Comparison of ENCODE assay signal across 26 mouse cellular contexts in the genomic region with DNA sequence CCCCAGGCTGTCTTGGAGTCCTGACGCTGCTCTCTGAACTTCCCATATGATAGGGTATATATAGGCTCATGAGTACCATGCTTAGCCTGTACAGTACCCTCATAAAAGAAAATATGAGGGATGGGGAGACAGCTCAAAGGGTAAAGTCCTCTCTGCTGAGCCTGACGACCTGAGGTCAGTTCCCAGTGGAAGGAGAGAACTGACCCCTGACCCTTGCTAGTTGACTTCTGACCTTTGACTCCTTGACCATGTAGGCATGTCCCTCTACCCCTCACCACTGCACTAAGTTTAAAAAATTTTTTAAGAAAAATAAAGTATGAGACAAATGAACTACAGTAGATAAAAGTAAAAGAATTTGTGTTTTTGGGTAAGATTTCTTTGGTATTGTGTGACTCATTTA. TPM values are rescaled to one million over a fixed set of nuclear protein-coding genes. Genes with fewer than 3 reads are reported as not detected.
DNase-seq lines count a peak whose midpoint lies in the region; ATAC-seq and TF ChIP-seq lines count a peak whose summit lies in the region.
"Had no signal": no experiment of that assay in that cellular context is flagged by ENCODE, and none has a peak within 500 bp of the region (broad histone marks: within the 10 kb centered on the region; RNA-seq: fewer than 3 reads in every experiment).

No protein-coding gene starts in this region.

- no peak overlapping the region for H3K27ac ChIP-seq in kidney, embryonic 16.5 days (ENCODE audit: low read length)
- H3K27ac ChIP-seq in liver, adult 2 months (replicated peaks; ENCODE audit: insufficient read depth, low read depth, low read length), result no peak overlapping the region
- no peak overlapping the region for H3K27ac ChIP-seq in liver, embryonic 12.5 days
- H3K27ac ChIP-seq: embryonic facial prominence, embryonic 12.5 days; embryonic facial prominence, embryonic 15.5 days; gastrocnemius, adult 2 months; hindbrain, embryonic 12.5 days; hindbrain, embryonic 15.5 days had no signal

- no peak for ATAC-seq in kidney, embryonic 16.5 days (ENCODE audit: low FRiP score, low TSS enrichment)
- ATAC-seq in liver, embryonic 12.5 days, result no peak
- ATAC-seq: forebrain, embryonic 14.5 days; forebrain, postnatal 0 days; Patski had no signal

- DNase-seq in kidney, adult 11 months, result peak; percentile 12
- no peak for DNase-seq in kidney, postnatal 4 days
- peak; percentile 48 for DNase-seq in kidney, adult 9 months
- peak; percentile 79 for DNase-seq in liver, adult 2 months (ENCODE audit: extremely low read depth, low read depth, low spot score)
- DNase-seq in urinary bladder, postnatal 25 days (ENCODE audit: low spot score), result no peak
- DNase-seq: adrenal gland, postnatal 10 days; adrenal gland, postnatal 36 days; B cell, adult 2 months; cerebellum, adult 18-20 months; cerebellum, adult 9-10 months; cerebellum, postnatal 14 days; forebrain, postnatal 0 days; gastrocnemius, adult 2 months; gastrocnemius, postnatal 14 days; heart, adult 11 months had no signal

- H3K4me3 ChIP-seq in kidney, embryonic 16.5 days (ENCODE audit: low read length), result no peak overlapping the region
- no peak overlapping the region for H3K4me3 ChIP-seq in liver, adult 2 months (ENCODE audit: insufficient read depth, low read depth, low read length)
- H3K4me3 ChIP-seq in liver, embryonic 12.5 days, result no peak overlapping the region
- H3K4me3 ChIP-seq: embryonic facial prominence, embryonic 12.5 days; embryonic facial prominence, embryonic 15.5 days; gastrocnemius, adult 2 months; hindbrain, embryonic 12.5 days; hindbrain, embryonic 15.5 days had no signal

- no peak overlapping the region for H3K9ac ChIP-seq in kidney, embryonic 16.5 days (replicated peaks; ENCODE audit: low read length)
- H3K9ac ChIP-seq in liver, adult 2 months (ENCODE audit: low read depth, low read length), result no peak overlapping the region
- H3K9ac ChIP-seq in liver, embryonic 12.5 days, result no peak overlapping the region
- H3K9ac ChIP-seq: embryonic facial prominence, embryonic 12.5 days; embryonic facial prominence, embryonic 15.5 days; forebrain, postnatal 0 days; hindbrain, embryonic 12.5 days; hindbrain, embryonic 15.5 days had no signal

- H3K79me2 ChIP-seq in liver, adult 2 months (ENCODE audit: control insufficient read depth, insufficient read depth, low read length), result peaks cover 4% of the 10 kb centered on the region; the same call in 1 of the 2 replicates

- no peaks in the 10 kb centered on the region for H3K9me3 ChIP-seq in kidney, embryonic 16.5 days (ENCODE audit: low read length)
- H3K9me3 ChIP-seq in liver, embryonic 12.5 days (replicated peaks), result no peaks in the 10 kb centered on the region
- H3K9me3 ChIP-seq: embryonic facial prominence, embryonic 12.5 days; embryonic facial prominence, embryonic 15.5 days; G1E; hindbrain, embryonic 12.5 days; hindbrain, embryonic 15.5 days had no signal

- no peak for TF ChIP-seq POLR2A in liver, adult 2 months (IDR thresholded peaks at IDR 0.05; ENCODE audit: extremely low read depth, insufficient read depth, low read length)

- H3K4me1 ChIP-seq in kidney, embryonic 16.5 days (ENCODE audit: insufficient read depth, low read length), result 0 out of 2 replicates have a peak, but pooled peaks cover 5% of the 10 kb centered on the region
- H3K4me1 ChIP-seq in liver, adult 2 months (ENCODE audit: control insufficient read depth, insufficient read depth, low read length), result peaks cover 3% of the 10 kb centered on the region; the same call in 1 of the 2 replicates
- H3K4me1 ChIP-seq in liver, embryonic 12.5 days, result peaks cover 17% of the 10 kb centered on the region
- H3K4me1 ChIP-seq: embryonic facial prominence, embryonic 12.5 days; embryonic facial prominence, embryonic 15.5 days; hindbrain, embryonic 12.5 days; hindbrain, embryonic 15.5 days had no signal

- no peak overlapping the region for H3K4me2 ChIP-seq in kidney, embryonic 16.5 days (replicated peaks; ENCODE audit: low read depth, low read length)
- H3K4me2 ChIP-seq in liver, embryonic 12.5 days, result no peak overlapping the region
- H3K4me2 ChIP-seq: embryonic facial prominence, embryonic 12.5 days; embryonic facial prominence, embryonic 15.5 days; heart, embryonic 11.5 days; hindbrain, embryonic 12.5 days; hindbrain, embryonic 15.5 days had no signal

- H3K36me3 ChIP-seq in kidney, embryonic 16.5 days (ENCODE audit: insufficient read depth, low read length), result peaks cover 54% of the 10 kb centered on the region
- peaks cover 80% of the 10 kb centered on the region for H3K36me3 ChIP-seq in liver, adult 2 months (ENCODE audit: control insufficient read depth, insufficient read depth, low read length)
- peaks cover 88% of the 10 kb centered on the region for H3K36me3 ChIP-seq in liver, embryonic 12.5 days

- no peaks in the 10 kb centered on the region for H3K27me3 ChIP-seq in kidney, embryonic 16.5 days (ENCODE audit: insufficient read depth, low read length)
- no peaks in the 10 kb centered on the region for H3K27me3 ChIP-seq in liver, adult 2 months (ENCODE audit: control insufficient read depth, insufficient read depth, low read length)
- H3K27me3 ChIP-seq in liver, embryonic 12.5 days (replicated peaks), result no peaks in the 10 kb centered on the region
- H3K27me3 ChIP-seq: CH12.LX; embryonic facial prominence, embryonic 12.5 days; embryonic facial prominence, embryonic 15.5 days; hindbrain, embryonic 12.5 days; hindbrain, embryonic 15.5 days; Patski had no signal

- 39% methylated on average over 2 of the region's 2 CpGs for WGBS in kidney, embryonic 16.5 days
- 38% methylated on average over 2 of the region's 2 CpGs for WGBS in liver, adult 2 months
- 74% methylated on average over 2 of the region's 2 CpGs for WGBS in liver, embryonic 12.5 days (ENCODE audit: insufficient replicate concordance)

- TF ChIP-seq CTCF in liver, adult 2 months (IDR thresholded peaks at IDR 0.05; ENCODE audit: low read depth, low read length), result no peak

RNA-seq across cellular contexts. Expression of gene Fbxo33, which starts 58.4 kb away (rescaled TPM):
- 4.5 and 6.4 TPM in 2 replicates for polyA plus RNA-seq in kidney, embryonic 16.5 days (2015; fragmentation: Nextera tagmentation; extraction: Ambion mirVana)
- 15.7 and 19.1 TPM in 2 replicates for total RNA-seq in liver, adult 2 months (2014; rRNA removed)
- 3.8 and 5.1 TPM in 2 replicates for polyA plus RNA-seq in liver, adult 2 months (2012; rRNA removed)
- polyA plus RNA-seq in liver, embryonic 12.5 days (2016; fragmentation: Nextera tagmentation; extraction: Ambion mirVana), result 12.5 and 14.6 TPM in 2 replicates

Comparison
In these comparisons a context has a peak if more than half of its experiments do, and no peak if none do; other contexts are left out.
1. DNase-seq: peak in kidney, adult 11 months (single experiment), kidney, adult 9 months (single experiment) and liver, adult 2 months (single experiment); none in kidney, postnatal 4 days (0 of 2) and urinary bladder, postnatal 25 days (single experiment).